Mouse (Mus musculus): Measurements from ENCODE around the gene Nepro.

Nepro gene

GRCm38 (mm10) chr16:44766320-44766892 is 42.3 kb downstream of the Nepro start:
- no peak for DNase-seq (ENCODE audit: low spot score in 2 of 2)

- DNase-seq (ENCODE audit: low spot score in 2 of 2) = no peak
These were observed 43.4 kb downstream of the Nepro start for GRCm38 (mm10) chr16:44767506-44767905.

GRCm38 (mm10) chr16:44767967-44768366 is 43.9 kb downstream of the Nepro start:
- DNase-seq (ENCODE audit: low spot score in 2 of 2) = peak in 1 of 2 experiments; percentile 25

GRCm38 (mm10) chr16:44772577-44772976 is 48.5 kb downstream of the Nepro start:
- DNase-seq (ENCODE audit: low spot score in 2 of 2) = no peak

GRCm38 (mm10) chr16:44773673-44774072 is 49.6 kb downstream of the Nepro start:
- DNase-seq (ENCODE audit: low spot score in 2 of 2) = no peak

GRCm38 (mm10) chr16:44774201-44774600 is 50.1 kb downstream of the Nepro start:
- no peak for DNase-seq (ENCODE audit: low spot score in 2 of 2)

GRCm38 (mm10) chr16:44778538-44779147 is 54.5 kb downstream of the Nepro start:
- DNase-seq (ENCODE audit: low spot score in 2 of 2) = peak; percentile 35 to 41

GRCm38 (mm10) chr16:44779494-44779893 is 55.4 kb downstream of the Nepro start:
- DNase-seq (ENCODE audit: low spot score in 2 of 2) = no peak

GRCm38 (mm10) chr16:44780751-44781150 is 56.6 kb downstream of the Nepro start:
- DNase-seq (ENCODE audit: low spot score in 2 of 2) = no peak

Measured in spleen, postnatal 36 days (tissue).